Mouse (Mus musculus) granulocyte monocyte progenitor cell, adult 5-6 weeks (primary cell): Measurements from ENCODE around the gene Slit2. TPM values are rescaled to one million over a fixed set of nuclear protein-coding genes. Genes with fewer than 3 reads are reported as not detected.

Experiments
- ATAC-seq: replicated peaks from 2 replicates; pipeline ENCODE4 v1.8.0; 2016; ENCODE audit warnings: mild to moderate bottlenecking, moderate TSS enrichment, inconsistent platforms; ENCODE audit not compliant: poor library complexity, severe bottlenecking
- total RNA-seq, 2 experiments: library from RNA; stranded (forward) in 1 of 2; stranded (reverse) in 1 of 2; fragments of 200-712, 200-1000 nt in 1 of 2; fragments of >200 nt in 1 of 2; fragmentation: Nextera tagmentation in 1 of 2; gene quantifications; 2 replicates each; pipeline ENCODE4 v1.2.3; 2014 to 2017

The Slit2 gene
- total RNA-seq, 2 experiments from 2014 or later = 0.28 TPM; not detected in 1

- peak; percentile 69 for ATAC-seq
Measured at GRCm38 (mm10) chr5:48345095-48345982, 362.4 kb downstream of the Slit2 start.

GRCm38 (mm10) chr5:48345983-48346648 is 363.2 kb downstream of the Slit2 start:
- ATAC-seq = no peak

DNA sequence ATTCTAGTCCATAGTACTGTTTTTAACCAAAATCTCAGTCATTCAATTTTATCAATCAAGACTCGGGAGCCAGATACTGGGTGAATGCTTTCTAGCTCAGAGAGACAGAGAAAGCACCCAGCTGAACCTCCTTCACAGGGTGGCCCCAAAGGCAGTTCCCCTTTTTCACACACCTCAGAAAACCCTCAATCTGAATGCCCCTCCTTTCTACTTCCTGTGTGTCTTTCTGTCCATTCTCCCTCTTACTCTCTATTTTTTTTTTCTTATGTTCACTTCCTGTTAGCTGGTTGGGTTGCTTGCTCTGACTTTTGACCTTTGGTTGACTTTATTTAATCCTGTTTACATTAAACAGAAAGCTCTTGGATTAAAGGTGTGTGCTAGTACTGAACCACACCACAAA is 366.4 kb downstream of the Slit2 start:
- peak; percentile 91 for ATAC-seq
